Mouse (Mus musculus) cortical plate, adult 2 months (tissue): Measurements from ENCODE around the gene Cxcr5. TPM values are rescaled to one million over a fixed set of nuclear protein-coding genes. Genes with fewer than 3 reads are reported as not detected.

Experiments
- H3K27ac ChIP-seq: fragments of 200-500 bp; 2 replicates; pipeline ENCODE4 v1.5.1; 2012; ENCODE audit warnings: low read length, control low read depth, inconsistent platforms; ENCODE audit not compliant: insufficient read depth
- H3K4me1 ChIP-seq: fragments of 200-500 bp; 2 replicates; pipeline ENCODE4 v1.6.1; 2011; ENCODE audit warnings: low read length; ENCODE audit not compliant: control insufficient read depth, insufficient read depth
- H3K4me3 ChIP-seq: fragments of 200-500 bp; 2 replicates; pipeline ENCODE4 v1.5.1; 2011; ENCODE audit warnings: mild to moderate bottlenecking, low read length, control low read depth; ENCODE audit not compliant: insufficient read depth
- CTCF ChIP-seq: fragments of 200-500 bp; IDR thresholded peaks from 2 replicates; pipeline ENCODE4 v1.5.1; 2011; ENCODE audit warnings: mild to moderate bottlenecking, control low read depth, low read length; ENCODE audit not compliant: insufficient read depth; ENCODE audit errors: extremely low read depth
- POLR2A ChIP-seq: fragments of 200-500 bp; IDR thresholded peaks from 2 replicates; pipeline ENCODE4 v1.6.1; 2011; ENCODE audit warnings: mild to moderate bottlenecking, low read length, control low read depth; ENCODE audit not compliant: insufficient read depth; ENCODE audit errors: extremely low read depth
- polyA plus RNA-seq: library from polyadenylated mRNA; depleted of rRNA; stranded (reverse); fragments of >200 nt; gene quantifications from 2 replicates; pipeline ENCODE4 v1.2.3, GENCODE M21; 2012

Gene Cxcr5
- polyA plus RNA-seq, 1 experiment = 0.06 TPM

- no peak overlapping the region for H3K27ac ChIP-seq
- TF ChIP-seq CTCF (no peak), POLR2A (no peak)
- H3K4me1 ChIP-seq = peaks cover 4% of the 10 kb centered on the region; the same call in 1 of the 2 replicates
- H3K4me3 ChIP-seq = no peak overlapping the region
These were observed 49.0 kb downstream of the Cxcr5 start for GRCm38 (mm10) chr9:44512717-44513003.

GRCm38 (mm10) chr9:44511935-44512716 lies 49.6 kb downstream of the Cxcr5 start:
- no peak for TF ChIP-seq POLR2A
- TF ChIP-seq CTCF = no peak
- no peak overlapping the region for H3K27ac ChIP-seq
- H3K4me1 ChIP-seq = peaks cover 4% of the 10 kb centered on the region; the same call in 1 of the 2 replicates
- H3K4me3 ChIP-seq = no peak overlapping the region

- Histone ChIP-seq H3K4me3 (no peak overlapping the region), H3K27ac (no peak overlapping the region), H3K4me1 (peaks cover 4% of the 10 kb centered on the region; the same call in 1 of the 2 replicates)
- TF ChIP-seq CTCF = no peak
- TF ChIP-seq POLR2A = no peak
These were observed 50.6 kb downstream of the Cxcr5 start for GRCm38 (mm10) chr9:44510872-44511601.

GRCm38 (mm10) chr9:44510355-44510871 lies 51.3 kb downstream of the Cxcr5 start:
- no peak overlapping the region for H3K27ac ChIP-seq
- H3K4me3 ChIP-seq = peak overlapping the region; percentile 30; the same call in 1 of the 2 replicates
- TF ChIP-seq CTCF = no peak
- no peak for TF ChIP-seq POLR2A
- H3K4me1 ChIP-seq = peaks cover 4% of the 10 kb centered on the region; the same call in 1 of the 2 replicates

- Histone ChIP-seq H3K4me1 (peaks cover 4% of the 10 kb centered on the region; the same call in 1 of the 2 replicates), H3K27ac (no peak overlapping the region), H3K4me3 (peak overlapping the region; percentile 30)
- no peak for TF ChIP-seq POLR2A
- TF ChIP-seq CTCF = no peak
These were observed 52.0 kb downstream of the Cxcr5 start for GRCm38 (mm10) chr9:44509487-44510354.

- H3K27ac ChIP-seq = no peak overlapping the region
- H3K4me3 ChIP-seq = no peak overlapping the region
- peaks cover 4% of the 10 kb centered on the region; the same call in 1 of the 2 replicates for H3K4me1 ChIP-seq
- TF ChIP-seq POLR2A (no peak), CTCF (no peak)
These were observed 52.8 kb downstream of the Cxcr5 start for GRCm38 (mm10) chr9:44508721-44509486.

- H3K4me1 ChIP-seq = peaks cover 4% of the 10 kb centered on the region; the same call in 1 of the 2 replicates
- no peak overlapping the region for H3K4me3 ChIP-seq
- H3K27ac ChIP-seq = no peak overlapping the region
- TF ChIP-seq POLR2A = no peak
- no peak for TF ChIP-seq CTCF
These were observed 53.5 kb downstream of the Cxcr5 start for GRCm38 (mm10) chr9:44508124-44508619.

GRCm38 (mm10) chr9:44507345-44507744 lies 54.3 kb downstream of the Cxcr5 start:
- TF ChIP-seq CTCF (no peak), POLR2A (no peak)
- Histone ChIP-seq H3K4me3 (no peak overlapping the region), H3K4me1 (peaks cover 4% of the 10 kb centered on the region; the same call in 1 of the 2 replicates), H3K27ac (no peak overlapping the region)
